Mouse (Mus musculus) liver, embryonic 18 days (tissue): ENCODE data around the gene Snorc. TPM values are rescaled to one million over a fixed set of nuclear protein-coding genes. Genes with fewer than 3 reads are reported as not detected.

Experiments
- polyA plus RNA-seq: library from polyadenylated mRNA; depleted of rRNA; stranded (reverse); fragments of >200 nt; gene quantifications from 2 replicates; pipeline ENCODE4 v1.2.3, GENCODE M21; 2012; rRNA removed

Snorc gene
- polyA plus RNA-seq = not detected in 2 replicates

GRCm38 (mm10) chr1:87469971-87470370, at the start of gene Snorc:
Gene Snorc, plus strand, starts transcription at chr1:87470271.

GRCm38 (mm10) chr1:87509561-87510165, 39.6 kb downstream of the Snorc start, which contains the start of gene Neu2:
Gene Neu2, plus strand, starts transcription at chr1:87509889.

Other genes starting within 250 kb of the Snorc start
- gene Efhd1, start 205.9 kb upstream of the Snorc start, polyA plus RNA-seq = 0.09 and 0.14 TPM in 2 replicates
- gene Gigyf2, start 143.3 kb upstream of the Snorc start, polyA plus RNA-seq = 21.6 and 23.8 TPM in 2 replicates
- gene Kcnj13, start 75.5 kb upstream of the Snorc start, polyA plus RNA-seq = not detected in 2 replicates
- gene Neu2, start 39.6 kb downstream of the Snorc start, polyA plus RNA-seq = 0.56 and 0.61 TPM in 2 replicates
- gene Ngef, start 103.6 kb downstream of the Snorc start, polyA plus RNA-seq = 9.7 and 10.1 TPM in 2 replicates
- gene Inpp5d, start 150.0 kb downstream of the Snorc start, polyA plus RNA-seq = 15.2 TPM in 2 replicates